Mouse (Mus musculus) embryo, embryonic 10.5 days (tissue): ENCODE results near the gene Ralgps1.

Experiments used
- DNase-seq: peaks from one replicate; pipeline ENCODE4 v3.0.0-alpha.2; 2015; ENCODE audit warnings: low spot score

The Ralgps1 gene

GRCm38 (mm10) chr2:33237581-33237980 lies 133.7 kb downstream of the Ralgps1 start:
- DNase-seq = no peak

- DNase-seq = no peak
These were observed 136.4 kb downstream of the Ralgps1 start for GRCm38 (mm10) chr2:33234848-33235247.

- DNase-seq = no peak
These were observed 137.4 kb downstream of the Ralgps1 start for GRCm38 (mm10) chr2:33233856-33234255.

GRCm38 (mm10) chr2:33232782-33233570 lies 138.3 kb downstream of the Ralgps1 start:
- no peak for DNase-seq

- DNase-seq = no peak
These were observed 139.5 kb downstream of the Ralgps1 start for GRCm38 (mm10) chr2:33231788-33232187.

GRCm38 (mm10) chr2:33230701-33231100 lies 140.6 kb downstream of the Ralgps1 start:
- DNase-seq = no peak

GRCm38 (mm10) chr2:33228551-33228950 lies 142.7 kb downstream of the Ralgps1 start:
- DNase-seq = no peak

GRCm38 (mm10) chr2:33228077-33228476 lies 143.2 kb downstream of the Ralgps1 start:
- no peak for DNase-seq

GRCm38 (mm10) chr2:33225921-33226320 lies 145.4 kb downstream of the Ralgps1 start:
- no peak for DNase-seq

GRCm38 (mm10) chr2:33223656-33224358 lies 147.5 kb downstream of the Ralgps1 start:
- DNase-seq = no peak

- no peak for DNase-seq
These were observed 148.8 kb downstream of the Ralgps1 start for GRCm38 (mm10) chr2:33222480-33222879.

- DNase-seq = no peak
These were observed 149.9 kb downstream of the Ralgps1 start for GRCm38 (mm10) chr2:33221339-33221900.

GRCm38 (mm10) chr2:33220674-33221338 lies 150.5 kb downstream of the Ralgps1 start:
- no peak for DNase-seq

- no peak for DNase-seq
These were observed 151.0 kb downstream of the Ralgps1 start for GRCm38 (mm10) chr2:33220246-33220645.

- no peak for DNase-seq
These were observed 151.6 kb downstream of the Ralgps1 start for GRCm38 (mm10) chr2:33219637-33220036.

- peak; percentile 64 for DNase-seq
These were observed 152.2 kb downstream of the Ralgps1 start for GRCm38 (mm10) chr2:33218903-33219625.

- no peak for DNase-seq
These were observed 153.9 kb downstream of the Ralgps1 start for GRCm38 (mm10) chr2:33217425-33217794.

- DNase-seq = peak; percentile 50
These were observed 154.5 kb downstream of the Ralgps1 start for GRCm38 (mm10) chr2:33216645-33217424.

- peak; percentile 97 for DNase-seq
These were observed 155.4 kb downstream of the Ralgps1 start, which contains the start of gene Angptl2 for GRCm38 (mm10) chr2:33215700-33216509. Gene Angptl2, plus strand, starts transcription at chr2:33216069.

- DNase-seq = no peak
These were observed 156.0 kb downstream of the Ralgps1 start for GRCm38 (mm10) chr2:33215177-33215699.
